Mouse (Mus musculus) layer of hippocampus, adult 18-20 months (tissue): ENCODE results near the gene Supt6. TPM values are rescaled to one million over a fixed set of nuclear protein-coding genes. Genes with fewer than 3 reads are reported as not detected.

ENCODE experiments used
- DNase-seq, 2 experiments: peaks; one replicate each; pipeline ENCODE4 v3.0.0; 2022; ENCODE audit warnings: low spot score in 2 of 2
- total RNA-seq, 2 experiments: library from RNA; stranded (reverse); gene quantifications; 2 replicates each; pipeline ENCODE4 v1.2.3; 2021

Gene Supt6
- total RNA-seq, 2 experiments from 2014 or later, result 123 to 126 TPM

DNA sequence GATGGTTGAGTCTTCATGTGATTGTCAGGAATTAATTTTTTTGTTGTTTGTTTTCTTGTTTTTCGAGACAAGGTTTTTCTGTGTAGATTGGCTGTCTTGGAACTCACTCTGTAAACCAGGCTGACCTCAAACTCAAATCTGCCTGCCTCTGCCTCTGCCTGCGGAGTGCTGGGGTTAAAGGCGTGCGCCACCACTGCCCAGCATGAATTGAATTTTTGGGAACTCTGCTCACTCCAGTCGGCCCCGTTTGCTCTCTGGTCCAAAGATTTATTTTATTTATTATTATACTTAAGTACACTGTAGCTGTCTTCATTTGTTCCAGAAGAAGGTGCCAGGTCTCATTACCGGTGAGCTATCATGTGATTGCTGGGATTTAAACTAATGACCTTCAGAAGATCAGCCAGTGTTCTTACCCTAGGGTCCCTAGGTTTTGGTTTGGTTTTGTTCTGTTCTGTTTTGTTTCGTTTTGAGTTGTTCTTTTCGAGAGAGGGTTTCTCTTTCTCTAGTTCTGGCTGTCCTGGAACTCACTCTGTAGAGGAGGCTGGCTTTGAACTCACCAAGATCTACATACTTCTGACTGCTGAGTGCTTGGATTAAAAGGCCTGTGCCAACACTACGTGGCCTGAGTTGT, 61.8 kb downstream of the Supt6 start:
- DNase-seq, result no peak

DNA sequence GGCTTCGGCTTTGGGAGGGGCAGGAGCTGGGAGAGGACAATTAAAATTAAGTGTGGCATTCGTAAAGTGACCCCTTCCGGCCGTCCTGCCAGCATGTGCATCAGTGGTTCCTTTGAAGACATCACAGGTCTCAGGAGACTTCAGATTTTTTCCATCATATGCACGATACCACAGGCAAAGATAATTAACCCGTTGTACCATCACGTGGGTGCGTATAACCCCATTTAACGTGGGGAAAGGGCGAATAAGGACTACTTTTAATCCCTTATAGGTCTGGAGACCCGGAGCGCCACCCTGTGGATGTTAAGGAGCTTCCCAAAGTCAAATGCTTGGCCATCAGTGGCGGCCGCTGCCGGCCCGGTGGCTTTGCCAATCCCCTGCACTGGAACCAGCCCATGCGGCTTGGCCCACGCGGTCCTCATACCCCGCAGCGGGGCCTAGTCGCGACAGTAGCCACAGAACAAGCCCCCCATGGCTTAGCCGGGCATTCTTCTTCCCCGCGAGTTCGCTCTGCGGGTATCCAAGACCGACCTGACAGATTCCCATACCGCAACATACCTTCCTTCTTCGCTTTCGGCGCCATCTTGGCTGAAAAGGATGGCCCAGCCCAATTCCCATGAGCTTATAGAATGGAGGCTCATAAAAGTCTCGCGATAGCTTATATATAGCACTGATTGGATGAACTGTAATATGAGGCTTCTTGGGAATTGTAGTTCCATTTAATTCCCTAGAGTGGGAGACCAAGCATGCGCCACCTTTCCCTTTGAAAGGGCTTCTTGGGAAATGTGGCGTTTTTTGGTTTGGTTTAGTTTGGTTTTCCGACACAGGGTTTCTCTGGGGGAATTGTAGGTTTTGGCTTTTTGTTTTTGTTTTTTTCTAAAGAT, 62.6 kb downstream of the Supt6 start, which contains the start of gene Rpl23a:
TSS of gene Rpl23a (minus strand) at position 624 of the 884 bp plus-strand sequence.
- peak; percentile 84 to 93 for DNase-seq

DNA sequence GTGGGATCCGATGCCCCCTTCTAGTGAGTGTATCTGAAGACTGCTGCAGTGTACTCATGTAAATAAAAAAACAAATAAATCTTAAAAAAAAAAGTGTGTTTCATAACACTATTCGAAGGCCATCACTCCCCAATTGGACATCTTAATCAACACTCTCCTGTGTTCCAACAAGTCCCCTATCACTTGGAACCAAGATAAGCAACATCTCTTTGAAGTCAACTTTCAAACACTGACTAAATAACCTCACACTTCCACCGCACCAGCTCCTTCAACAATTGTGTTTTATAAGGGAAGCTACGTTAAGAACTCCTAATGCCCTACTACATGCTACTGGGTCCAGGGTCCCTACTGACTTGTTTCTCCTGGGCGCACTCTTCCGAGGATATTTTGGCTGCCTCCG, 63.3 kb downstream of the Supt6 start:
- no peak for DNase-seq

DNA sequence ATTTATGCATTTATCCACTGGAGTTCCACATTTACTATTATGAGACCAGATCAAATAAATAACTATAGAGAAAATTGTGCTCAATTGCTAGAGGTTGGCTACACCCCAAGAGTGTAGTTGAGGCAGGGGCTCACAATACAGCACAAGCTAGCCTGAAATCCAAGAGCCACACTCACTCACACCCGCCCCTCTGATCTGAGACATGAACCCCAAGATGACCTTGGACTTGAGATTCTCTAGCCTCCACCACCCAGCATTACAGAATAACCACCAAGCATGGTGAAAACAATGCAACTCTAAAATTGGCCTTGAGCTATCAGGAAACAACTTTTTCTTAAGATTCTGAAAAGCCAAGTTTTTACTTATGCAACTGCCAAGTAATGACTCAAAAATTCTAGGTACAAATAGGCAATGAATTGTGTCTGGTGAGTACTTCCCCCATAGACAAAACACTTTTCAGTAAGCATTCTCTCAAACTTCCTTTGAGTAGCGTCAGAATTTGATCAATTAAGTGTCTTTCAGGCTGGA, 63.9 kb downstream of the Supt6 start:
- no peak for DNase-seq

DNA sequence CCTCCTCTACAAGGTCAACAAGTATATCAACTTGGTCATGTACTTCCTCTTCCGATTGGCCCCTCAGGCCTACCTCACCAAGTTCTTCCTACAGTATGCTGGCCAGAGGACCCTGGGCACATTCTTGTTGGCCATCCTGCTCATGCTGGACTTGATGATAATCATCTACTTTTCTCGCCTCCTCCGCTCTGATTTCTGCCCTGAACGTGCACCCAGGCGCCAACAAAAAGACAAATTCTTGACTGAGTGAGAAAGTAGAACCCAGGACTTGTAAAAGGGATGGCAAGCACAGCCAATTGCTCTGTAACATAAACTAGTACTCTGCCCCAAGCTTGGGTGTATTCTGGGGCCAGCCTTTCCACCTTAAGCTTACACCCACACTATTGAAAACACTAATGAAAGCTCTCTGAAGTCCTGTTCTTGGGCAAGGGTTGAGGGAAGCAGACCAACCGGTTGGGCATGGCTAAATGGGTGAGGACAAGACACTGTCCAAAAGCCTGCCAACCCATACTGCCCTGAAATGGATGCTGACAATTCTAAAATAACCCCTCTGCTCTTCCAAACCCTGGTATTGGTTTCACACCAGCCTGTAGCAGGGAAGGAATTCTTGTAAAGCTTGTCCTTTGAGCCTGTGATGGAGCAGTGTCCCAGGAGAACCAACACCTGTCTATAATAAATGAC, 65.6 kb downstream of the Supt6 start:
- no peak for DNase-seq

DNA sequence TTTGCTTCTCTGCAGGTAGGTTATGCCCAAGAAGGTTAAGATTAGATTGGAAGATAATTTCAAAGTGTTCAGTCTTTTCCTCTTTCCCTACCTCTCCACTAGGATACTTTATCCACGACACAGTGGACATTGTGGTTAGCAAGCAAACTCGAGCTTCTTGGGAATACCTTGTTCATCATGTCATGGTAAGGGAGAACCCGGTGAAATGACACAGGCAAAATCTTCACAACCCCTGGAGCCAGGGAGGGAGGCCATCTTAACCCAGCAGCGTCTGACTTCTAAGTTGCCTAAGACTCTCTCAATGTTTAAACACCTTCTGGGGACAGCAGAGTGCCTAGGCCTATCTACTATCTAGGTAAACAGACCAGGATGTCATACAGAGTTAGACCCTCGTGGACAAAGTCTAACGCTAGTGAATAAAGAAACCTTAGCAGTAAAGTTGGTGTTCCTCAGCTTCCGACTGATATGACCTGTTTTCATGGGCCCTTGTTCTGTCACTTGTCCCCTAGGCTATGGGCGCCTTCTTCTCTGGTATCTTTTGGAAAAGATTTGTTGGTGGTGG, 66.3 kb downstream of the Supt6 start:
- no peak for DNase-seq

DNA sequence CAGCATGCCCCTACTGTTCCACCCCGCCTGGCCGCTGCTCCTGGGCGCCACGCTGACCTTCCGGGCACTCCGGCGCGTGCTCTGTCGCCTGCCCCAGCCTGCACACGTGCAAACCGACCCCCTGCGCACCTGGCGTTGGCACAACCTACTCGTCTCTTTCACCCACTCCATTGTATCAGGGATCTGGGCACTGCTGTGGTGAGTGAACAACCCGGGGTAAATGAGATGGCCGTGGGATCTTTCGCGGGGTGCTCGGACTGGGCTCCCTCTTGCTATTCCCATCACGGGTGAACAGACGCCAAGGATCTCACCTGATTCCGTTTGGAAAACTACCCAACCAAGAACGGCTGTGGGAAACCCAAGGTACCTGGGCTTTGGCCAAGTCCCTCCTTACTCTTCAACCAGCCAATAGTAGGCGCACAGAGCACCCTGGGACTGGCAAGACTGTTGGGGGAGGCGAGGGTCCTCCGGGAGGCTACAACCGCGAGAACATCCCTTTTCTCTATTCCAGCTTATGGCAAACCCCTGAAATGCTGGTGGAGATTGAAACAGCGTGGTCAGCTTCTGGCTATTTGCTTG, 66.8 kb downstream of the Supt6 start:
- DNase-seq, result peak in 1 of 2 experiments; percentile 65

DNA sequence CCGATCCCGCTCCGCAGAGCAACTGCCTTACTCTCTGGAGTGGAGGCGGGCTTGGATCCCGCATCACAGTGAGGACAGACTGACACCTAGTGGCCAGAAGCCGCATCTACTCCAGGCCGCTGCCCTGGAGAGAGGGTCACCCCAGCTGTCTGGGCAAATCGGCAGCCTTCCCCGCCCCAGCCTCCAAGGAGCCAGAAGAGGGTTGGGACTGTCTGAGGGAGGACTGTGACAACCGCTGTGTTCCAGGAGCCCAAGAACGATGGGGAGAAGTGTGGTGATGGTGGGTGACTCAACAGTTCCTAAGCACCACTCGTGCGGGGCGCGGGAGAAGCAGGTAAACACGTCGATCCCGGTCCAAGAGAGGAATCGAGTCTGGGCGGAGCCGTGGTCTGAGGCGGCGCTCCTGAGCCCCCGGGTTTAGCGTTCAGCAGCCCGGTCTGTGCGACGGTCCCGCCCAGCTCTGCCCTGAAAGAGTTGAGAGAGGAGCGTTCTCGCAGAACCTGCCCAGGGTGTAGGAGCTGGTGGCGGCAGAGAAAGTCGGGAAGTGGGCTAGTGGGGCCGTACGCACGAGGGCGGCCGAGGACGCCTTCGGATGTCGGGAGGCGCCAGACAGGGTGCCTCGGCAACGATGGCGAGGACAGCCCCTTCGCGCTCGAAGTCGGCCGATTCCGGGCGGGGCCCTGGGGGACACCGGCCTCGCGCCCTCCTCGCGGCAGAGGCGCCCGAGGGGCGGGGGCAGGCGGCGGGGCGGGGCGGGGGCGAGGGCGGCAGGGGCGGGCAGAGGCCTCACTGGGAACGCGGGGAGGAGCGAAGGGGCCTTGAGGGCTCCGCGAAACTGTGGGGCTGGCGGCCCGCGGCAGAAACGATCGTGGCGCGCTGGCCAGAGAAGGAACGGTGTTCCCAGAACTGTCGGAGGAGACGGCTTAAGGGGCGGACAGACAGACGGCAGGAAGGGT, 67.6 kb downstream of the Supt6 start:
- DNase-seq, result peak; percentile 87 to 96

DNA sequence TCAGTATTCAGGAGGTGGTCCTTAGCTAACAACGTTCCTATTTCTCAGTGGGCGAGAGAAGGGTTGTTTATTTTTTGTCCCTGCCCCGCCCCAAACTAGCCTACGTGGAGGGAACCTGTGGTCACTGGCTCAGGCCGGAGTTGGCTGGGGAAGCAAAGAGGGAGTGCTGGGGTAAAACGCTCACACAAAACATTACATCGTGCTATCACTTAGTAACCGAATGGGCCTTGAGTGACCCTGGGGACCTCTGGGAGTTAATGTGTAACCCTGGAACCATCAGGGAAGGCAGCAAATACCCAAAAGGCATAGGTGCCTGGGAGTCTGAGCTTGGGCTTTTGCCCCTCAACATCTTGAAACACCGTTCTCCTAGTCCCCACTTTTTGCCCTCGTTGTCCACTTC, 68.3 kb downstream of the Supt6 start:
- DNase-seq, result no peak

DNA sequence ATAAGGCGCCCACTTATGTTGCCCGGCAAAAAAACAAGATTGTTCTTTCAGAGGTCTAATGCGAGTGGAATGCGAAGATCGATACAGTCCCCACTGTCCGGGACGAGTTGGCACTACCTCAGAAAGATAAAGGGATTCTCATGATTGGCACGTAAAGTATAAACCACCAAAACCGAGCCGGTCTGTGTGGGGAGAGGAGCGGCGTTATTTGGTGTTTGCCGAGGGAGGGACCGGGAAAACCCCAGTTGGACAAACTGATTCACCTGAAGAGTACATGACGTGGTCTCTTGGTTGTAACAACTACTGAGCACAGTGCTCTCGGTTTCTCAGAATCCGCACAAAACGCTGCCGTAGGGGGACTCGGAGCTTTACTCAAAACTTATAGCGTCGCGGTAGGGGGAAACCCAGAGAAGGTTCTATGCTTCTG, 68.9 kb downstream of the Supt6 start:
- DNase-seq, result no peak

DNA sequence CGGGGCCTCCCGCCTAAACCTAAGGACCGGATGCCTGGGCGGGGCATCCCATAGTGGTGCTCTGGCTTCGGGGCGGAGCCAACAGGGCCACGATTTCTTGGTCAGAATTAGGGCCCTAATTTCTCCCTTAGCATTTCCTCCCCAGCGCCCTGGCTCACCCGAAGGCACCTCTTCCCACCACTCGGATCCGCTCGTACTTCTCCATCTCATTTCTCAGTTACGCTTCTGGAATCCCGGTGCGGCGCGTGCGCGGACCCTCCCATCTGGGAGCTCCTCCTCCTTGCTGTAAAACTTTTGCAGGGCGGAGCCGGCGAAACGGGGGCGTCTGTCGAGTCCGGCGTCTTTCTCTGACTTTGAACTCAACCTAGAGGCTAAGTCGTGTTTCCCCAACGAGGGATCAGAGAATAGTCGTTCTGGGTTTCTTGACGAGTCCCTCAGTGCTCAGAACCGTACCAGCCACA, 69.4 kb downstream of the Supt6 start, which contains the start of the genes Nek8 and Tlcd1:
TSS of gene Nek8 (minus strand) at position 274 of the 461 bp plus-strand sequence.
TSS of gene Tlcd1 (plus strand) at position 310 of the 461 bp plus-strand sequence.
- DNase-seq, result peak; percentile 72 to 81

DNA sequence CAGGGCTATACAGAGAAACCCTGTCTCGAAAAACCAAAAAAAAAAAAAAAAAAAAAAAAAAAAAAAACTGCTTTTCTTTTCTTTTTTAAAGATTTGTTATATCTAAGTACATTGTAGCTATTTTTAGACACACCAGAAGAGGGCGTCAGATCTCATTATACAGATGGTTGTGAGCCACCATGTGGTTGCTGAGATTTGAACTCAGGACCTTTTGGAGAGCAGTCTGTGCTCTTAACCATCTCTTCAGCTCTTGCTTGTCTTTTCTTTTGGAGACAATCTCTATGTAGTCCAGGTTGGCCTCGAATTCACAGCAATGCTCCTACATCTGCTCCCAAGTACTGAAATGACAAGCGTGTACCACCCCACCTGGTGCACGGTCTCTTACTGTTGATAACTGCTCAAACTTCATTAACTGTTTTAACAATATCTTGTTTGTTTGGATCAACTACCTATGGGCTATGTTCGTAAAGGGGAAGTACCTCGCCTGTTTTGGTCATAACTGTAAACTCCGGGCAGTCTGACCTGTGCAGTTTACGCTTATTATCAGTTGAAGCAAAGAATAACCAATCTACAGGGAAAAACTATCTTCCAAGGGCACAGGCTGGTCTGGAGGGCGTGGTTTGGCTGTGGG, 69.9 kb downstream of the Supt6 start:
- no peak for DNase-seq

DNA sequence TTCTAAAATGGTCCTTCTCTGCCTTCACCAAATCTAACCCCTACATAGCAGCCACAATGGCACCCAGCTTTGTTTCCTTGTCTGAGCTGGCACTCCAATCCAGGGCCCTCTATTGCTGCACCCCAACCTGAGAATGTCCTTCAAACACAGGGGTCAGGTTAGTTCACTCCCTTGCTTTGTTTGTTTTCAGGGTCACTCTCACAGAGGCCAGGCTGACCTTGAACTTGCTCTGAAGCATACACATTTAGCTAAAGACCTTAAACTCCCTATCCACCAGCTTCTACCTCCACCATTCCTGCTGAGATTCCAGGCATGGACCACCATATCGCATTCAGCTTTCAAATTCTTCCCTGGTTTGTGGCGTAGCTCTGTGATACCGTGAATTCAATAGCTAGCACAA, 71.3 kb downstream of the Supt6 start:
- DNase-seq, result no peak

DNA sequence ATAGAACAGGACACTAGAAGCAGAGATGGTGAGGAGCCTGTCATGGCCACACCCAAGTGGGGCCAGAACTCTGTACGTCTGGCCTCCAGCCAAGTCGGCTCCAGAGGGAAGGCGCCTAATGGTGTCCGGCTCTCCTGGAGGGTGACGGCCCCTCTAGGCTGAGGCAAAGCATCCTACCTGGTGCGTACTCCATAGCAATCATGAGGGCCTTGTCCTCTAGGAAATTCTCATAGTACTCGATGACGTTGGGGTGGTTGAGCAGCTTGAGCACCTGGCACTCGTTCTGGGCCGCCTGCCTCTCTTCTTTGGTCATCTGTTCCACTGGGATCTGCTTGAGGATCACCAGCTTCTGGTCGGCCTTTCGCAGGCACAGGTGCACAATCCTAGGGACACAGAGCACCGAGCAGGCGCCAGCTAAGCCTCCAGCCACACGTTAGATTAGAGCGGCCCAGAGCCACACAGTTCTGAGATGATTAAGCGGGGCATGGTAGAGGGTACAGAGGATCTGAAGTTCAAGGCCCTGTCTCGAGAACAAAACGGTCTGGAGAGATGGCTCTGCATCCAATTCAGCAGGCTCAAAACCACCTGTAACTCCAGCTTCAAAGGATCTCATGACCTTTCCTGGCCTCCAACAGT, 72.9 kb downstream of the Supt6 start:
- no peak for DNase-seq

DNA sequence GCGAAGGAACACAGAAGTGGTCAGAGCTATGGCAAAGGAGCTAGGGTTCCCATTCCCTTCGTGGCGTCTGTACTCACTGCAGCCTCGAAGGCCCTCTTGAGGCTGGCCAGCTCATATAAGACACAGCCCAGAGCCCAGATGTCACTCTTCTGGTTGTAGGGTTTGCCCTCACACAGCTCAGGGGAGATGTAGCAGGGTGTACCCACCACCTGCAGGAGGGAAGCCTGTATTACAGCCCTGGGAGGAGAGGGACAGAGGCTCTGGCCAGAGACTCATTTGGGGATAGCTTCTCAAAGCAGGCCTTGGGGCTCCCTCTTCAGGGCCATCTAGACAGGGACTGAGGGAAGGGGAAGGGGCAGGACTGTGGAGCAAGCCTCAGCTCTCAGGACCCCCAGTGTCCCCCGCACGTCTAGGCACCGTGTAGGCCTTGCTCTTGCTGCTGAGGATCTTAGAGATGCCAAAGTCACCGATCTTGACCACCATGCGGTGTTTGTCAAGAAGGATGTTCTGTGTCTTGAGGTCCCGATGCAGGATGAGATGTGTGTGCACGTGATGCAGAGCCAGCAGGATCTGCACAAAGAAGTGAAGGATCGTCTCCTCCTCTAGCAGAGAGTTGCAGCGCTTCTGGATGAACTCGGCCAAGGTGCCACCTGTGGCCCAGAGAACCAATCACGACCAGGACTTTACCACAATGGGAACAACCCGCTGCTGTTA, 73.6 kb downstream of the Supt6 start:
- no peak for DNase-seq

DNA sequence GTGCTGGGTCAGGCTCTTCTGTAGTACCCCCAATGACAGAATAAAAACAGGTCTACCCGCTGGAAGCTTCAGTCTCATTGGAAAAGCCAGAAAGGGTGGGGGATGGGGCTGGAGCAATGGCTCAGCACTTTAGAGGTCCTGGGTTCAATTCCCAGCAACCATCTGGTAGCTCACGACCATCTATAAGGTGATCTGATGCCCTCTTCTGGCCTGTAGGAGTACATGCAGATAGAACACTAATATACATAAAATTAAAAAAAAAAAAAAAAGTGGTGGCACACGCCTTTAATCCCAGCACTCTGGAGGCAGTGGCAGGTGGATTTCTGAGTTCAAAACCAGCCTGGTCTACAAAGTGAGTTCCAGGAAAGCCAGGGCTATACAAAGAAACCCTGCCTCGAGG, 74.5 kb downstream of the Supt6 start:
- no peak for DNase-seq

DNA sequence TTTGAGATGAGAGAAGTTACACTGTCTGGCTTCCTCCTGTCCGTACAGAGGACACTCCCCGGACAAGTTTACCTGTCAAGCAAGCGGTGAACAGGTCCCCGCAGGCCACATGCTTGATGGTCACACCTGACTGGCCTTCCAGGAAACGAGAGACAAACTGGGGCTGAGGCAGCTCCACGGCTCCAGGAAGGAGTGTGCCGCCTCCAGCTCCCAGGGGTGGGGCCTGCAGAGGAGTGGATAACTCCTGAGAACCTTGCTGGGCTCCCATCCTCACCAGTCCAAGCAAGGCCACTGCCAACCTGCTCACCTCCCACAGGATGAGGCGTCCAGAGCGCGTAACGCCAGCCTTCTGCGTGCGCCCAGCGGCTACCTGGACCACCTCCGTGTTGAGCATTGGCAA, 75.5 kb downstream of the Supt6 start:
- no peak for DNase-seq
